Mouse (Mus musculus) midbrain, postnatal 0 days (tissue): ENCODE results near the gene Aqp11. TPM values are rescaled to one million over a fixed set of nuclear protein-coding genes. Genes with fewer than 3 reads are reported as not detected.
A peak's percentile ranks its signal among the peaks of the same experiment; 100 is the strongest.

Experiments used
- ATAC-seq: fragments of 200-750 bp; cut with Nextera tagmentation; 2 replicates; pipeline ENCODE4 v1.8.0; 2017; ENCODE audit warnings: moderate number of reproducible peaks, mild to moderate bottlenecking, moderate TSS enrichment, moderate library complexity; ENCODE audit not compliant: low FRiP score
- DNase-seq: peaks from one replicate; pipeline ENCODE4 v3.0.0-alpha.2; 2015; ENCODE audit warnings: low spot score
- H3K27ac ChIP-seq: fragments of 300-500 bp; sonication (generic); 2 replicates; pipeline ENCODE4 v1.5.1; 2014; ENCODE audit warnings: low read depth, mild to moderate bottlenecking, low read length, mixed read lengths
- H3K27me3 ChIP-seq: fragments of 300-500 bp; sonication (generic); 2 replicates; pipeline ENCODE4 v1.6.1; 2014; ENCODE audit warnings: low read length, control low read depth, mixed read lengths; ENCODE audit not compliant: insufficient read depth
- H3K36me3 ChIP-seq: fragments of 300-500 bp; sonication (generic); 2 replicates; pipeline ENCODE4 v1.6.1; 2014; ENCODE audit warnings: low read length, control low read depth, mixed read lengths; ENCODE audit not compliant: insufficient read depth
- H3K4me1 ChIP-seq: fragments of 300-500 bp; sonication (generic); 2 replicates; pipeline ENCODE4 v1.6.1; 2014; ENCODE audit warnings: mild to moderate bottlenecking, control low read depth, antibody characterized with exemption, low read length, mixed read lengths; ENCODE audit not compliant: insufficient read depth
- H3K4me2 ChIP-seq: fragments of 300-500 bp; sonication (generic); 2 replicates; pipeline ENCODE4 v1.6.1; 2014; ENCODE audit warnings: low read depth, mild to moderate bottlenecking, low read length, mixed read lengths; ENCODE audit not compliant: poor library complexity, severe bottlenecking
- H3K4me3 ChIP-seq: fragments of 300-500 bp; sonication (generic); 2 replicates; pipeline ENCODE4 v1.5.1; 2014; ENCODE audit warnings: low read depth, mild to moderate bottlenecking, low read length, moderate library complexity
- H3K9ac ChIP-seq: fragments of 300-500 bp; sonication (generic); replicated peaks from 2 replicates; pipeline ENCODE4 v1.6.1; 2014; ENCODE audit warnings: mild to moderate bottlenecking, low read length, moderate library complexity, mixed read lengths; ENCODE audit not compliant: poor library complexity, severe bottlenecking
- H3K9me3 ChIP-seq: fragments of 300-500 bp; sonication (generic); 2 replicates; pipeline ENCODE4 v1.6.1; 2016; ENCODE audit warnings: low read length, control low read depth
- CTCF ChIP-seq: IDR thresholded peaks from 2 replicates; pipeline ENCODE4 v1.5.1; 2016; ENCODE audit warnings: antibody characterized with exemption, mild to moderate bottlenecking
- WGBS: fragments of 180-500 bp; shearing (Covaris S2); extraction: QIAGEN DNeasy Blood & Tissue Kit; methylation state at CpG from one replicate; pipeline ENCODE4 v1.1.7; 2014; 5-methylcytosine and 5-hydroxymethylcytosine counted together
- polyA plus RNA-seq: library from polyadenylated mRNA; unstranded; fragments of >200 nt; fragmentation: Nextera tagmentation; extraction: Ambion mirVana; gene quantifications from 2 replicates; pipeline ENCODE4 v1.2.1, GENCODE M21; 2015
- total RNA-seq: library from RNA; depleted of rRNA; stranded (reverse); fragments of >200 nt; gene quantifications from 2 replicates; pipeline ENCODE4 v1.2.3, GENCODE M21; 2014

Gene Aqp11
- total and polyA plus RNA-seq, 2 experiments from 2014 or later = 13.5 to 24.0 TPM

DNA sequence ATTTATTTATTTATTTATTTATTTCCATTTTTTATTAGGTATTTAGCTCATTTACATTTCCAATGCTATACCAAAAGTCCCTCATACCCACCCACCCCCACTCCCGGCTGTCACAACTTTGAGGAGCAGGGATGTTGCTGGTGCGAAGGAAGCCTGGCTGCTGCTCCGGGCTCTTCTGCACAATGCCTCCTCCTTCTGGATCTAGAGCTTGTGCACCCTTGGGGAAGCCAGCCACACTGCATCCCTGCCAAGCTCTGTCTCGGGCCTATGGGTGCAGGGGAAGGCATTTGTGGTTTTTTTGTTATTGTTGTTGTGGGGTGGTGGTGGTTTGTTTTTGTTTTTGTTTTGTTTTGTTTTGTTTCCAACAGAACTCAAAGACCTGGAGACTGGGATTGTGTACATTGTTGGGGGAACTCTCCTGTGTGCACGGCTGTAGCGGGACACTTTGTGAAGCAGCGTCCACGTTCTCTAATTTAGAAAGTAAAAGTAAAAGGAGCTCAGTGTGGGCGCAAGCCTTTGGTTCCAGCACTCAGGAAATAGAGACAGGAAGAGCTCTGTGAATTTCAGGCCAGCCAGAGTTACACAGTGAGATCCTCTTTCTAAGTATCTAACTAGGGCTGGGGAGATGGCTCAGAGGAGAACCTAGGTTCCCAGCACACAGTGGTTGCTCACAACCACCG, 10.6 kb upstream of the Aqp11 start:
- no peak for TF ChIP-seq CTCF
- no peak for DNase-seq
- Histone ChIP-seq H3K4me2 (no peak overlapping the region), H3K36me3 (no peaks in the 10 kb centered on the region), H3K9ac (no peak overlapping the region), H3K27me3 (no peaks in the 10 kb centered on the region), H3K27ac (no peak overlapping the region), H3K4me3 (0 out of 2 replicates have a peak overlapping the region, but pooled peaks have one; percentile 1), H3K9me3 (no peaks in the 10 kb centered on the region), H3K4me1 (no peaks in the 10 kb centered on the region)
- ATAC-seq = peak; percentile 32; the same call in 1 of the 2 replicates
- 55% methylated on average over 10 of the region's 10 CpGs for WGBS

DNA sequence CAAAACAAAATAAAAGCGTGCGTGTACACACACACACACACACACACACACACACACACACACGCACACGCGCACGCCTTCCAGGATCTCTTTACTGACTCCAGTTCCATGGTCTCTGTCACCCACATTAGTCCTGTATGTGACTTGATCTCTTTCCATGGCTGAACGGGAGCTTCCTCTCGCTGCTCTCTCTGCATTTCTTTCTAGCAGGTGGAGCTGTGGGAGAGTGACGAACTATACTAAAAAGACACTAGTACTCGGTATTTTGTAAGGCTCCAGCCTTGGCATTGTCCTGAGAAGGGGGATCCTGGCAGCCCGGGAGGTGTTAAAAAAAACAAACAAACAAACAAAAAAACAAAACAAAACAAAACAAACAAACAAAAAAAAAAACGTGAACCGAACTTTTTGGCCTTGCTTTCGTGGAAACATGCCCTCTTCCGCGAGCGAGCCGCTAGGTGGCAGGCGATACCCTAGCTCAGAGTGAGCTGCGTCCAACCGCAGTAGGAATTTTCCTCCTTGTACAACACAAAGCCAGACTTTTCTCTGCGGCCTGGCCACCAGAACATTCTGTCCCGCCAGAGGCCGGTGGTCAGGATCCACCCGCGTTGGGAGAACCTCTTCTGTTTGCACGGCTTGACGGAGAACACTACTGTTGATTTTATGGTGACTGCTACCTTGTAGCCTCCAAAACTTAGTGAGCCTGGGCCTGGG, 9.9 kb upstream of the Aqp11 start:
- peak; percentile 83 for ATAC-seq
- no peaks in the 10 kb centered on the region for H3K27me3 ChIP-seq
- H3K4me1 ChIP-seq = no peaks in the 10 kb centered on the region
- 27% methylated on average over 28 of the region's 28 CpGs for WGBS
- H3K4me2 ChIP-seq = no peak overlapping the region
- H3K9ac ChIP-seq = no peak overlapping the region
- peak; percentile 93 for TF ChIP-seq CTCF
- peak; percentile 92 for DNase-seq
- no peak overlapping the region for H3K4me3 ChIP-seq
- no peak overlapping the region for H3K27ac ChIP-seq
- no peaks in the 10 kb centered on the region for H3K36me3 ChIP-seq
- H3K9me3 ChIP-seq = no peaks in the 10 kb centered on the region

DNA sequence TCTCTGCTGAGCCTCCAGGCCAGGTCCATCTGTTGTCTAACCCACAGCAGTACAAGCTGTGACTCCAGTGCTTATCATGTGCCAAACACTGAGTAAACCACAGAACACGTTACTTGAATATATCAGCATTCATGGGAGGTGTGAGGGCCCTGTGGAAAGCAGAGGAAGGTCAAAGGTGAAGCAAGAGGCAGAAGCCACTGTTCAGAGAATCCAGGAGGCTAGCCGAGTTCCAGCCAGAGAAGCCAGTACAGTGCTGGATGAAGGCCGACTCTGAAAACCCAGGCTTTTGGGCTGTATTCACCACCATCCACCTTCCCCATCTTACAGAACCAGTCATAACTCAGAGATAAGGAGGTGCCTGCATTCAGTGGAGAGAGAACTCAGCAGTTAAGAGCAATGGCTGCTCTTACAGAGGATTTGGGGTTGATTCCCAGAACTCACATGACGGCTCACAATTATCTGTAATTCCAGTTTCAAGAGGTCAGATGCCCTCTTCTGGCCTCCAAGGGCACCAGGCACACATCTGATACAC, 9.2 kb upstream of the Aqp11 start:
- ATAC-seq (no peak), DNase-seq (no peak)
- no peak overlapping the region for H3K4me2 ChIP-seq
- H3K27me3 ChIP-seq = no peaks in the 10 kb centered on the region
- H3K9ac ChIP-seq = no peak overlapping the region
- H3K9me3 ChIP-seq = no peaks in the 10 kb centered on the region
- no peaks in the 10 kb centered on the region for H3K36me3 ChIP-seq
- no peaks in the 10 kb centered on the region for H3K4me1 ChIP-seq
- H3K4me3 ChIP-seq = no peak overlapping the region
- TF ChIP-seq CTCF = peak; percentile 8; the same call in 1 of the 2 replicates
- no peak overlapping the region for H3K27ac ChIP-seq
- 78% methylated on average over 4 of the region's 4 CpGs for WGBS

DNA sequence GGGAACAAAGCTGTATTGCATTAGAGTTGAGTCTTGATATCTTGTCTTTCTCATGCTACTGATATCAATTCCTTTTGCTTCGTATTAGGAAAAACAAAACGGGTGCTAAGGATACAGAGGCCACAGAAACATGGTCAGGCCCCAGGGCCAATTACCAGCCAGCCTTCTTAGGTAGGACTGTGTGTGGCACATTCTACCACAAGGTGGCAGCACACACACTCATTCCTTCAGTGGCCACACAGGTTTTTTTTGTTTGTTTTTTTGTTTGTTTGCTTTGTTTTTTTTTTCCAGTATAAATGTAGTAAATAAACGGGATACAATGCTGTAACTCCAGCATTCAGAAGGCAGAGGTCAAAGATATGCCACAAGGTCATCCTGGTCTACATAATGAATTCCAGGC, 7.2 kb upstream of the Aqp11 start:
- Histone ChIP-seq H3K27me3 (no peaks in the 10 kb centered on the region), H3K4me3 (no peak overlapping the region), H3K9me3 (no peaks in the 10 kb centered on the region), H3K36me3 (no peaks in the 10 kb centered on the region), H3K4me2 (no peak overlapping the region), H3K9ac (no peak overlapping the region), H3K27ac (no peak overlapping the region), H3K4me1 (no peaks in the 10 kb centered on the region)
- 14% methylated on average over 3 of the region's 3 CpGs for WGBS
- TF ChIP-seq CTCF = peak; percentile 93
- DNase-seq = peak; percentile 85
- no peak for ATAC-seq

DNA sequence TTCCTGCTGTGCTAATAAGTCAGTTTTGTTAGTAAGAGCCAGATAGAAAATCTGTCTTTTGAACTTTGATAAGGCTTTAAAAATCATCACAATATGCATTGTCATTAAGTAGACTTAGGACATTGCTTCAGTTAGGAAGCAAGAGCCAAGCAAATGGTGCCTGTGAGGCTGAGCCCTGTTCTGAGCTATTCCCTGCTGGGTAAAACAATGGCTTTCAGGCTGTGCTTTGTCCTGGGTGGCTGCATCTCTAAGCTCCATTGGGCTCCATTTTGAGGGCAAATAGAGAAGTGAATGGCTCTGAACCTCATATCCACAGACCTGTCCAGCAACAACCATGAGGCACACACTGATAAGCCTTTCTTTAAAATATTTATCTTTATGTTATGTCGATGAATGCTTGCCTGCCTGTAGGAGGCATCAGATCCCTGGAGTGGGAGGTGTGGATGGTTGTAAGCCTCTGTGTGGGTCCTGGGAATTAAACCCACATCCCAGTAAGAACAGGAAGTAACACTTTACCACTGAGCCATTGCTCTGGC, 3.7 kb upstream of the Aqp11 start:
- DNase-seq (no peak), ATAC-seq (no peak)
- no peaks in the 10 kb centered on the region for H3K36me3 ChIP-seq
- no peaks in the 10 kb centered on the region for H3K27me3 ChIP-seq
- no peaks in the 10 kb centered on the region for H3K9me3 ChIP-seq
- no peak for TF ChIP-seq CTCF
- H3K4me3 ChIP-seq = no peak overlapping the region
- H3K27ac ChIP-seq = no peak overlapping the region
- no peaks in the 10 kb centered on the region for H3K4me1 ChIP-seq
- 9% methylated on average over 1 of the region's 1 CpGs for WGBS
- H3K9ac ChIP-seq = no peak overlapping the region
- H3K4me2 ChIP-seq = no peak overlapping the region

DNA sequence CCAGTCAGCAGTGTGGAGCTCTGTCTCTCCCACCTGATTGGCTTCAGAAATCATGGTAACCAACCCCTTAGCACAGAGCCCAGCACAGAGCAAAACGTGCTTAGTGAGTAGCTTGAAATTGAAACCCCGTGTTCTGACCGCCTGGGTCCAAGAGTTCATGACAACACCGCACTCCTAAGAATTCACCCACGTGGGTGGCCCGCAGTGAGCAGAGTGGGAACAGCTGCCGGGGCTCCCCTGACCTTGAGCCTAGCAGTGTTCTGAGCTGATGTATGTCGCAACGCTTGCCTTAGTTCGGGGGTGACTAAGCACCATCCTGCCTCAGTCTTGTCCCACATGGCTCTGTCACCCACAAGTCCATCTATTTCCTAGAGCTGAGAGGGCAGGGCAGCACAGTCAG, 2.9 kb upstream of the Aqp11 start:
- Histone ChIP-seq H3K9ac (no peak overlapping the region), H3K27me3 (no peaks in the 10 kb centered on the region), H3K4me2 (no peak overlapping the region), H3K4me3 (no peak overlapping the region), H3K4me1 (no peaks in the 10 kb centered on the region), H3K9me3 (no peaks in the 10 kb centered on the region), H3K27ac (no peak overlapping the region), H3K36me3 (no peaks in the 10 kb centered on the region)
- TF ChIP-seq CTCF = no peak
- 45% methylated on average over 10 of the region's 10 CpGs for WGBS
- DNase-seq (no peak), ATAC-seq (no peak)
